Mouse (Mus musculus) brown adipose tissue, adult 24 weeks (tissue): ENCODE results near the gene Nfya. TPM values are rescaled to one million over a fixed set of nuclear protein-coding genes. Genes with fewer than 3 reads are reported as not detected.
"Not testable (repeated sequence)": the region's sequence is repeated elsewhere in the genome, so short reads cannot be mapped to it uniquely, and the experiment has no call there.

Experiments
- H3K27ac ChIP-seq: fragments of 200-500 bp; replicated peaks from 2 replicates; pipeline ENCODE4 v1.5.1; 2012; ENCODE audit warnings: low read depth, mild to moderate bottlenecking, low read length
- H3K4me1 ChIP-seq: fragments of 200-500 bp; 2 replicates; pipeline ENCODE4 v1.6.1; 2012; ENCODE audit warnings: low read length, mixed read lengths; ENCODE audit not compliant: control insufficient read depth, insufficient read depth, insufficient read length
- H3K4me3 ChIP-seq: fragments of 200-500 bp; 2 replicates; pipeline ENCODE4 v1.5.1; 2012; ENCODE audit warnings: low read depth, mild to moderate bottlenecking, low read length, moderate library complexity; ENCODE audit not compliant: insufficient read depth
- polyA plus RNA-seq: library from polyadenylated mRNA; stranded (reverse); fragments of >200 nt; gene quantifications from 2 replicates; pipeline ENCODE4 v1.2.4, GENCODE M21; 2012; ENCODE audit not compliant: missing spikeins, insufficient read depth, insufficient read length

The Nfya gene
- polyA plus RNA-seq, 1 experiment, result 6.3 TPM

DNA sequence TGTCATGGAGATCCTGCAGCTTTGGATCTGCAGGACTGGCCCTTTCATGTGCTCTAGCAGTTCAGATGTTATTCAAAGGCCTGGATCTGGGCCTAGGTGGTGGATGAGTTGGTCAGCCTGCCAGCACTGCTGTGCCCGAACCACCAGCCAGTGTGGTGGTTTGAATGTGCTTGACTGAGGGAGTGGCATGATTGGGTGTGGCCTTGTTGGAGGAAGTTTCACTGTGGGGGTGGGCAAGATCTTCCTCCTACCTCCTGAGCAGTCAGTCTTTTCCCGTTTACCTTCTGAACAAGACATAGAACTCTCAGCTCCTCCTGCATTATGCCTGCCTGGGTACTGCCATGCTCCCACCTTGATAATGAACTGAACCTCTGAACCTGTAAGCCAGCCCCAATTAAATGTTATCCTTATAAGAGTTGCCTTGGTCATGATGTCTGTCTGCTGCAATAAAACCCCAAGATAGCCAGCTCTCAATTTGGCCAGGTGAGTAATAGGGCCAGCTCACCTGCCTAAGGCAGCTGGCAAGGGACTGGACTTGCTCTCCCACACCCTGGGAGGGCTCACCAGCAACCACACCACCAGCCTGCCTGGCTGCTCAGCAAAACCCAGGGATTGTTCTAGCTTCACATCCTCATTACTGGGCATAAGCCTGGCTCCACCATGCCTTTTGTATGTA, 23.8 kb downstream of the Nfya start:
- no peak overlapping the region for H3K4me3 ChIP-seq
- H3K27ac ChIP-seq, result no peak overlapping the region
- no peaks in the 10 kb centered on the region for H3K4me1 ChIP-seq

GRCm38 (mm10) chr17:48379050-48379449, 30.7 kb downstream of the Nfya start:
- Histone ChIP-seq H3K4me3 (no peak overlapping the region), H3K27ac (no peak overlapping the region), H3K4me1 (no peaks in the 10 kb centered on the region)

DNA sequence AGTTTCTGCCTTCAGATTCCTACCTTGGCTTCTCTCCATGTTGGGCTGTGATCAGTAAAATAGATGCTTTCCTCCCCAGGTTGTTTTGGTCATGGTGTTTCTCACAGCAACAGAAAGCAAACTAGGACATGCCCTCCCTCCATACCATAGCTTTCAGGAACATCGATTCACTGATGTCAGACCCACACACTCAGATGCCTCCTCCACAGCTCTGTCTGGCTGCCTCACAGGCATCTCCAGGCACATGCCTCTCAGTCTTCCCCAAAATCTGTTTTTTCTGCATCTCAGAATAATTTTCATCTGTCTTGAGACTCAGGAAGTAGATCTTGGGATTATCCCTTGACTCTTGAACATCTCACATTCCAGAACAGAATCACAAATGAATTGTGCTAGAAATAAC, 33.6 kb downstream of the Nfya start:
- Histone ChIP-seq H3K4me1 (no peaks in the 10 kb centered on the region), H3K27ac (no peak overlapping the region), H3K4me3 (no peak overlapping the region)

DNA sequence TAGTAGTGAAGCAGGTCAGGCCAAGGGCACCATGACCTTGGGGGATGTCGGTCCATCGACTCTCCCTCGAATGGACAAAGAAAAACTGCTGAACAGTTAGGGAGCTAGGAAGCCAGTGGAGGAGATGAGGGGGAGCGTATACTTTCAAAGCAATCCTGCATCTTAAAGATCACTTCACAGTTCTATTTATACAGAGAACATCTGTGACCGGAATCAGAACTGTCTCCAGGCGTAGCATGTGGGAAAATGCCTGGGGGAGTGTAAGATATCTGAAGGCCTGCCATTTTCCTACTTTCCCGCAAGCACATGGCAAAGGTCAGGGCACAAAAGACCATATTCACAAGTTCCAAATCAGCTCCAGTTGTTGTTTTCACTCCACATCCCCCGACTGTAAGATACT, 36.7 kb downstream of the Nfya start:
- H3K27ac ChIP-seq, result no peak overlapping the region
- no peak overlapping the region for H3K4me3 ChIP-seq
- H3K4me1 ChIP-seq, result no peaks in the 10 kb centered on the region

- no peaks in the 10 kb centered on the region for H3K4me1 ChIP-seq
- no peak overlapping the region for H3K27ac ChIP-seq
- no peak overlapping the region for H3K4me3 ChIP-seq
Observed at GRCm38 (mm10) chr17:48371621-48372020, 38.1 kb downstream of the Nfya start.

DNA sequence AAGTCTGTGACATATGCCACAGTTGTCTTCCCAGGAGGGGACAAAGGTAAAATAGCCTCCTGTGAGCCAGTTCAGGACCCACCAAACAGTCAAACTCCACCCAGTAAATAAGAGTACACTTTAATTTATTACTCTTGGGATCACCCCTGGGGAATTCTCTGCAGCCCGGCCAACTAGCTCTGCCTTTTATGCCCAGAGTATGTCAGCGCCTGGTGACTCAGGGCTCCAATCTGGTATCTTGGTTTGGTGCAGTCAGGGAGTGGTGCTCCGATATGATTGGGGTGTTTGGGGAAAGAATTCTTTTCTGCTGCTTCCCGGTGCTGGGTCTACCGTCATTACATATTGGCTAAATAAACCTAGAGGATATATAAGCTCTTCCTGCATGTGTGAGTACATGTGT, 42.9 kb downstream of the Nfya start:
- no peak overlapping the region for H3K4me3 ChIP-seq

GRCm38 (mm10) chr17:48365511-48366155, 44.1 kb downstream of the Nfya start:
- Histone ChIP-seq H3K4me1 (no peaks in the 10 kb centered on the region), H3K4me3 (no peak overlapping the region), H3K27ac (no peak overlapping the region)

More for the DNA sequence above, 42.9 kb downstream of the Nfya start:
- H3K4me1 ChIP-seq, result no peaks in the 10 kb centered on the region
- H3K27ac ChIP-seq, result no peak overlapping the region

- Histone ChIP-seq H3K27ac (no peak overlapping the region), H3K4me1 (no peaks in the 10 kb centered on the region), H3K4me3 (no peak overlapping the region)
Observed at GRCm38 (mm10) chr17:48363421-48363965, 46.2 kb downstream of the Nfya start.

DNA sequence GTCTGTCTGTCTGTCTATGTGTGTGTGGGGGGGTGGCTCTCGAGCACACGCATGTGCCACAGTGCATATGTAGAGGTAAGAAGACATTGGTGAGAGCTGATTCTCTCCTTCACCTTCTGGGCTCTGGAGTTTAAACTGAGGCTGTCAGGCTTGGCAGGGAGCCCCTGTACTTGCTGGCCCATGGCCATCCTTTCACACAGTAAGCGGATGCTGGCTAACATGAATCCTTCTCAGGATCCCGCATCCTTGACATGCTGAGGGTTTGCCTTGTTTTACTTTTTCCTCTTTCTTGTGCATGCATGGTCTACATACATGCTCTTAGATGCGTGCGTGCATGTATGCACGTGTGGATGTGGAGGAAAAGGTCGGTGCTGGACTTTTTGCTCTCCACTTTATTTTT, 46.7 kb downstream of the Nfya start:
- Histone ChIP-seq H3K4me1 (no peaks in the 10 kb centered on the region), H3K27ac (no peak overlapping the region), H3K4me3 (no peak overlapping the region)

DNA sequence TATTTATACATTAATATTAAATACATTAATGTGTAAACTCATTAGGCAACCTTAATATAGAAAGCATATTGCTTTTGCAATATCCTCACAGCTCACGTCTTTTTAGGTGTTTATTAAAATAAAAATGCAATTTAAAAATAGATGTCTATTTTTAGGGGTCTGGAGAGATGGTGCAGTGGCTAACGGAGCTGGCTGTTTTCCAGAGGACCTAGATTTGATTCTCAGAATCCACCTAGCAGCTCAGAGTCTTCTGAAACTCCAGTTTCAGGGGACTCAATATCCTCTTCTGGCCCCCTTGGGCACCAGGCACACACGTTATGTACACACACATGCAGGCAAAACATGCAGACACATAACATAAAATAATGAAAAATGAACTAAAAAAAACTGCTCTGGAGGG, 47.4 kb downstream of the Nfya start:
- H3K4me1 ChIP-seq, result no peaks in the 10 kb centered on the region
- no peak overlapping the region for H3K4me3 ChIP-seq
- no peak overlapping the region for H3K27ac ChIP-seq

- H3K27ac ChIP-seq, result no peak overlapping the region
- no peaks in the 10 kb centered on the region for H3K4me1 ChIP-seq
- H3K4me3 ChIP-seq, result no peak overlapping the region
Observed at GRCm38 (mm10) chr17:48360462-48360861, 49.2 kb downstream of the Nfya start.

GRCm38 (mm10) chr17:48359616-48360015, 50.1 kb downstream of the Nfya start, which contains the start of gene Treml1:
TSS of gene Treml1 (plus strand) at chr17:48359916.
- Histone ChIP-seq H3K27ac (no peak within 1 kb of the TSS), H3K4me3 (no peak within 1 kb of the TSS), H3K4me1 (no peaks in the 10 kb centered on the region)

GRCm38 (mm10) chr17:48357892-48358291, 51.8 kb downstream of the Nfya start:
- no peak overlapping the region for H3K27ac ChIP-seq
- H3K4me1 ChIP-seq, result no peaks in the 10 kb centered on the region
- H3K4me3 ChIP-seq, result no peak overlapping the region

- Histone ChIP-seq H3K4me1 (no peaks in the 10 kb centered on the region), H3K27ac (no peak overlapping the region), H3K4me3 (no peak overlapping the region)
Observed at GRCm38 (mm10) chr17:48355822-48356221, 53.9 kb downstream of the Nfya start.

DNA sequence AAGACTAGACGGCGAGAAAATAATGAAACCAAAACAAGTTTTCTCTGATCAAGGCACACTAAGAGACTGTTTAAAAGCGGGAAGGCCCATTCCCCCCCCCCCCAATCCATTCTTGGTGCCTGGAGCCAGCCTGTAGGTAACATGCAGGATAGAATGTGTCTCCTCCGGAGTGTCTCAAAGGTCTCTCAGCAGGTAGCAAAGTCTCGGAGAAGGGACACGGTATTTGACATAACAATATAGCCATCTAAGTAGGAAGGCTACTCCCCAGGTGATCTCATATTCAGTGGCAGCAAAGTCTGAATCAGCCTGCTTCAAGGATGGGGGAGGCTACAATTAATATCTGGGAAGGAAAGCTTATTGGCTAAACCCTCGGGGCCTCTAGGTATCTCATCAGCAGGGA, 56.7 kb downstream of the Nfya start:
- H3K4me3 ChIP-seq, H3K27ac ChIP-seq, H3K4me1 ChIP-seq: not testable (repeated sequence)

DNA sequence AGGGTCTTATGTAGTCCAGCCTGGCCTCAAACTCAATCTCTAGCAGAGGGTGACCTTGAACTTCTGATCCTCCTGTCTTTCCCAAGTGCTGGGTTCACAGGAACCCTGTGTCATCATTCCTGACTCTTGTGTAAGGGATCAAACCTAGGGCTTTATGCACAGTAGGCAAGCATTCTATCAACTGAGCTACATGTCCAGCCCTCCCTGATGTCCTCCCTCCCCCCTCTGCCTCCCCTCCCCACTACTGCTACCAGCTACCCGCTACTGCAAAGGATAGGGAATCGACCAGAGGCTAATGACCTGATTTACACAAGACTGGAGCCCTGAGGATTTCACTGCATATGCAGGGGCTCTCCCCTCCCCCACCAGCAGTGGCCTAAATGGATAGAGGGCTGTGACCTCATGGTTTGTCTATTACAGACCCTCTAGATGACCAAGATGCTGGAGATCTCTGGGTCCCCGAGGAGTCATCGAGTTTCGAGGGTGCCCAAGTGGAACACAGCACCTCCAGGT, 59.0 kb downstream of the Nfya start:
- no peak overlapping the region for H3K4me3 ChIP-seq
- H3K4me1 ChIP-seq, result no peaks in the 10 kb centered on the region
- H3K27ac ChIP-seq, result no peak overlapping the region
